In the genomic region with DNA sequence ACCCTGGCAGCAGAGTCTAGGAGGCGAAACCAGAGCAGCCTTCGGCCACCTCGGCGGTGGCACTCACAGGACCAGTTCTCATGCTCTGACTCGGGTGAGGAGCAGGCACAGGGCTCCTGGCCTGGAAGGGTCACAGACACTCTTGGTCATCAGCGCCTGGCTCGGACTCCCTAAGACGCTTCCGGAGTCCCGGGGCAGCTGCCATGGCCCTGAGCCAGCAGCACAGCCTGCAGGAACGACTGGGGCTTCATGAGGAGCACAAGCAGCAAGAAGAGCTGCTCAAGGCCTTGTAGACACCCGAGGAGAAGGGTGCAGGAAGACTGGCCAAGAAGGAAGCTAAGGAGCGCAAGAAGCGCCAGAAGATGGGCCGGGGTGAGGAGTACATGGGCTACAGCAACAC, we compare ENCODE assay signal across 23 mouse cellular contexts.
DNase-seq lines count a peak whose midpoint lies in the region; ATAC-seq lines count a peak whose summit lies in the region.
"Had no signal": no experiment of that assay in that cellular context is flagged by ENCODE, and none has a peak within 500 bp of the region (broad histone marks: within the 10 kb centered on the region; RNA-seq: fewer than 3 reads in every experiment).

No protein-coding gene starts in this region.

- H3K9ac ChIP-seq in kidney, embryonic 14.5 days (ENCODE audit: low read depth, low read length): no peak overlapping the region
- H3K9ac ChIP-seq: embryonic facial prominence, embryonic 13.5 days; embryonic facial prominence, embryonic 15.5 days; forebrain, embryonic 12.5 days had no signal

- peaks cover 18% of the 10 kb centered on the region for H3K9me3 ChIP-seq in kidney, embryonic 14.5 days (ENCODE audit: control insufficient read depth, low read length)
- H3K9me3 ChIP-seq: embryonic facial prominence, embryonic 15.5 days had no signal

- ATAC-seq in kidney, embryonic 14.5 days (ENCODE audit: low FRiP score, low TSS enrichment): no peak
- ATAC-seq: forebrain, embryonic 14.5 days had no signal

- H3K4me1 ChIP-seq in kidney, embryonic 14.5 days (ENCODE audit: control insufficient read depth, insufficient read depth, low read length): no peaks in the 10 kb centered on the region
- H3K4me1 ChIP-seq: embryonic facial prominence, embryonic 13.5 days; embryonic facial prominence, embryonic 15.5 days; forebrain, embryonic 10.5 days; forebrain, embryonic 12.5 days had no signal

- no peak overlapping the region for H3K4me2 ChIP-seq in kidney, embryonic 14.5 days (replicated peaks; ENCODE audit: low read depth, low read length)
- H3K4me2 ChIP-seq: embryonic facial prominence, embryonic 13.5 days; embryonic facial prominence, embryonic 15.5 days; forebrain, embryonic 12.5 days had no signal

- WGBS in kidney, embryonic 14.5 days: 86% methylated on average over 15 of the region's 15 CpGs

- no peaks in the 10 kb centered on the region for H3K27me3 ChIP-seq in kidney, embryonic 14.5 days (ENCODE audit: control insufficient read depth, insufficient read depth, low read length)
- H3K27me3 ChIP-seq: embryonic facial prominence, embryonic 13.5 days; embryonic facial prominence, embryonic 15.5 days; forebrain, embryonic 12.5 days had no signal

- H3K36me3 ChIP-seq in kidney, embryonic 14.5 days (ENCODE audit: control insufficient read depth, insufficient read depth, low read length): no peaks in the 10 kb centered on the region
- H3K36me3 ChIP-seq: embryonic facial prominence, embryonic 13.5 days; embryonic facial prominence, embryonic 15.5 days; forebrain, embryonic 10.5 days; forebrain, embryonic 12.5 days had no signal

- no peak overlapping the region for H3K27ac ChIP-seq in kidney, embryonic 14.5 days (ENCODE audit: low read depth, low read length)
- H3K27ac ChIP-seq: embryonic facial prominence, embryonic 13.5 days; embryonic facial prominence, embryonic 15.5 days; forebrain, embryonic 10.5 days; forebrain, embryonic 12.5 days had no signal

- DNase-seq in gastrocnemius, adult 18-20 months (ENCODE audit: low spot score): peak; percentile 2
- DNase-seq in gastrocnemius, adult 8-10 months (ENCODE audit: low spot score in 2 of 2): no peak
- DNase-seq in kidney, postnatal 14 days: peak; percentile 4
- peak; percentile 28 for DNase-seq in lung, postnatal 14 days
- DNase-seq in lung, adult 18-20 months: no peak
- peak; percentile 7 for DNase-seq in 3134 (ENCODE audit: extremely low read depth, insufficient read length, low spot score)
- DNase-seq: adrenal gland, adult 2 months; adrenal gland, postnatal 10 days; adrenal gland, postnatal 25 days; cerebellum, adult 11 months; cerebellum, adult 18-20 months; cerebellum, adult 8-10 months; cerebellum, adult 9-11 months; cerebellum, postnatal 14 days; cerebellum, postnatal 36 days; embryo, embryonic 11 days had no signal

- H3K4me3 ChIP-seq in kidney, embryonic 14.5 days (ENCODE audit: low read length): no peak overlapping the region
- H3K4me3 ChIP-seq: embryonic facial prominence, embryonic 13.5 days; embryonic facial prominence, embryonic 15.5 days; erythroblast, embryonic 14.5 days; forebrain, embryonic 10.5 days; forebrain, embryonic 12.5 days had no signal

Comparison
In these comparisons a context has a peak if more than half of its experiments do, and no peak if none do; other contexts are left out.
1. DNase-seq: peak in gastrocnemius, adult 18-20 months (single experiment), kidney, postnatal 14 days (single experiment), lung, postnatal 14 days (single experiment) and 3134 (single experiment); none in gastrocnemius, adult 8-10 months (0 of 2) and lung, adult 18-20 months (0 of 2).